Mouse (Mus musculus) MEL-GATA-1-ER (cell line): Measurements from ENCODE around the gene Dock1.

Experiments used
- DNase-seq: peaks from one replicate; pipeline ENCODE4 v3.0.0-alpha.2; 2012; ENCODE audit warnings: low read depth; ENCODE audit errors: extremely low read depth

The Dock1 gene

DNA sequence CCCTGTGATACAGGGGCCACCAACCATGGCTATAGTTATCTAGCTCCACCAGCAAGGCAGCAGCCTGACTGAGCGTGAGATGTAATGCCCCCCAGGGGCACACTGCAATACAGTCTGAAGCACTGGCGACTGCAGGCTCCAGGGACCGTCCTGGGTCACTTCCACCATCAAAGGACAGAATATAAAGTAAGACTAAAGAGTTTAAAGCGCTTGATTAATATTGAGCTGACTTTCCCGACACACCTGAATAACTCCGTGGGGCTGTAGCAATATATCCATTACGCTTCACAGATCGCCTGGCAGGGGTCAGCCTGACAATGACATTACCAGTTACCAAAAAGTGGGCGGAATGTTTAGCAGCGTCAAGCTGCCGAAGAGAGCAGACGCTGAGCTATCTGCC is 464.2 kb downstream of the Dock1 start:
- DNase-seq, result no peak

DNA sequence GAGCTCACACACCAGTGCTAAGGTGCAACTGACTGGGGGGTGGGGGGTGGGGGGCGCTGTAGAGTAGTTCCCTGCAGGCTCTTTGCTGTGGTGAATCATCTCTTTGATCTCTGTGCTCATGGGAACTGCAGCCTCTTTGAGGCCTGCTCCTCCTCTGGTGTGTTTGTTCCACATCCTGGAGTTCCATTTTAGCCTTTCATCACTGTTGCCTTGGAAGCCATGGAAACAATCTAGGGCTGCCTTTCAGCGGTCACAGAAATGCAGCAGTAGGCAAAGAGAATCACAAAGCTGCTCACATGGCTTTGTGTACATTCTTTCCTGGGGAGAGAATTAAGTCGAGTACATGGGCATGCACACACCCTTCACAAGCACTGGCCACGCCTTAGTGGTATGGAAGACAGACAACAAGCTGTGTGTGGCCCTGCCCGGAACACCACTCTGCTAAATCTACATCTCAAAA is 468.7 kb downstream of the Dock1 start:
- DNase-seq, result no peak

DNA sequence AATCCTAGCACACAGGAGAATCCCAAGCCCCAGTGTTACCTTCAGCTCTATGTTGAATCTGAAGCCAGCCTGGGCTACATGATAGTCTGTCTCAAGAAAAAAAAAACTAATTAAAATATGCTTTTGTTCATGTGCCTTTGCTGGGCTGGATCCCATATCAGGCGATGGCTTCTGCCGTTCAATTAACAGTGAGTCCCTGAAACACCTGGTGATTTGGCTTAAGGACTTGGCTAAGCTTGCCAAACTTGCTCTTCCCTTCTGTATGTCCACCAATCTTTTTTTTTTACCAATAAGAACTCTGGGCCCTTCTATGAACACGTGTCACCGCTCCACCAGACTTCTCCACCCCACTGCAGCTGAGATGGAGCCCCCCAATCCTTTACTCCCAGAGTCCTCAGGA is 474.3 kb downstream of the Dock1 start:
- DNase-seq, result no peak

DNA sequence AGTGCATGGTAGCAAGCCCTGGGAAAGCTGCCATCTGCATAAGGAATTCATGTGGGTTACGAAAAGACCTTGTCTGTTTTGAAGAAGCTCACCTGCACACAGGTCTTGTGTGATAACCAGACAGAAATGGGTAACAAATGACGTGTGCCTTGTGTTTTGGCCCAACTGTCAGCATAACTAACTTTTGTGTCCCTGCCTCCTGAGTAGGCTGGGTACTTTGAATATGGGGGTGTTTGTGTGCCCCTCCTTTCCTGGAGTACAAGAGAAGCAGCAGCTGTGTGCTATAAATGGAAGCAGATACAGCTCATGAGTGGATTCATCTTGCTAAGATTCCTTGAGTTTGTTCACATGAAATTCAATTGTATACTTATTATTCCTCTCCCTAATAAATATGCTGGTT is 480.5 kb downstream of the Dock1 start:
- DNase-seq, result no peak

DNA sequence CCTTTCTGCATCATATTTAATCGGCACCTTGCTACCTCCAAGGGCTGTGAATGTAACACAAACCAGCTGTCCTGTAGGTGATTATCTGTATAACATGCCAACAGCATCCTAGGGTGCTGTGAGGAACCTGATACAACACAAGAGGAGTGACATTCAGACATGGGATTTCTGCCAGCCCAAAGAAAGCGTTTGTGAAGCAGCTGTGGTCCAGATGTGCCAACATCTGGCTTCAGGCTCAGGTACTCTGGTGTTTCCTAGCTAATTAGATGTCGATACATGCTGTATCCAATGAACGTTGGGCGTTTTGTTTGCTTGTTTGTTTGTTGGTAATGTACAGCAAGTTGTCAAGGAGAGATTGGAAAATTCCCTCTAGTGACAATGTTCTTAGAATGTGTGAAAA is 487.1 kb downstream of the Dock1 start:
- DNase-seq, result no peak

DNA sequence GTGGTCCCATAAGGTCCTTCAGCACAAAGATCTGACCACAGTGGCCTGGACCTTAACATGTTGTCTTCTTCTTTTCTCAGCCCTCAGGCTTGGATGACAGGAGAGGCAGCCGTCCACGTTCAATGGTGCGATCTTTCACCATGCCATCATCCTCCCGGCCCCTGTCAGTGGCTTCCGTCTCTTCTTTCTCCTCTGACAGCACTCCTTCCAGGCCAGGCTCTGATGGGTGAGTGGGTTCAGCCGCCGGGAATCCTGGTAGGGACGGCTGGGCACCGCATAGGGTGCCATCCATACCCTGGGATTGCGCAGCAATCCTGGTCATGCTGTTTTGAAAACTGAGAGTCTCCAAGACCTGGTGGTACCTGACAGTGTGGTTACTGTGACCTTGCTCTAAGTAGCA is 487.9 kb downstream of the Dock1 start:
- DNase-seq, result no peak

DNA sequence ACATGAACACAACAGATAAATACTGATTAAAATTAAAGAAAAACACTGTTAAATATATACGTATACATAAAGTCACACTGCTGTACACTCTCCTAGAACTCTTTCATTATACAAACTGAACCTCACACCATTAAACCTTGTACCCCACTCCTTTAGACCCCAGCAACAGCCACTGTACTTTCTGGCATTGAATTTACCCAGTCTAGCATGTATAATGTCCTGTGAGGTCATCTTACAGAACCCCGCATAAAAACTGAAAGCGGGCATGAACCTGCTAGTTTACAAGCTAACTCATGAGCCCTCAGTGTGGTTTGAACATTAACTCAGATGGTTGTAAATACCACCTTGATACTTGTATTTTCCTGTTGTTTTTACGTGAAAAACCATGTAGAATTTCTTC is 489.2 kb downstream of the Dock1 start:
- DNase-seq, result no peak

DNA sequence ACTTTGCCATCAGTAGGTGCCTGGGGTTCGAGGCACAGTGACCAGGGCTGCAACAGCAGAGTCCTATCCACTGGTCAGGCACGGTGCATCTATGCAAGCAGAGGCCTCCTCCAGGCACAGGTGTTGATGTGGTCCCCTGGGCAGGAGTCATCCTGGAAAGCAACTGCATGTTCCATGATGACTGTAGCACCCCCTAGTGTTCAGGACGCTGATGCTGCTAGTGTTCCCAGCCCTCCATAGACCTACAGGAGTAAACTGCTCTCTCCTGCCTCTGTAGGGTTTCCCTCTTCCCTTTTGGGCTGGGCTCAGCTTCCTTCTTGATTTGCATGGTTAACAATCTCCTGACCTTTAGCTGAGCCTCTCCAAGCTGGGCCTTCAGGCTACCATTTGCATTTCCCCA is 494.7 kb downstream of the Dock1 start:
- DNase-seq, result no peak

DNA sequence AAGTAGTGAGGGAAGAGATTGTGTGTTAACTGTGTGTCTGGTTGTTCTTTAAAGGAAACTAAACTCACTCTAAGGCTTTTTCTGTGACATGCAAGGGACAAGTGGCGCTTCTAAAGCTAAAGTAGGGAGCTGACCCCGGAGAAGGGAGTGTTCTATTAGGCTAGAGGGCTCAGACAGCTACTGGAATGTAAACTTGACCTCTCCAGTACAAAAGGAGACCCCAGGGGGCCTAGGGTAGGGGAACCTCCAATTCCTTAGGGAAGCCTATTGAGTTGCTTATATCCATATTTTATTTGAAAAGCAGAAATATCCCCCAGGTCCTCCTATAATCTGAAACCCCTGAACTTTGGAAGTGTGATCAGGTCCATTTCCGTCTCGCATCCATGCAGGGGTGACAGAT is 499.5 kb downstream of the Dock1 start:
- no peak for DNase-seq

DNA sequence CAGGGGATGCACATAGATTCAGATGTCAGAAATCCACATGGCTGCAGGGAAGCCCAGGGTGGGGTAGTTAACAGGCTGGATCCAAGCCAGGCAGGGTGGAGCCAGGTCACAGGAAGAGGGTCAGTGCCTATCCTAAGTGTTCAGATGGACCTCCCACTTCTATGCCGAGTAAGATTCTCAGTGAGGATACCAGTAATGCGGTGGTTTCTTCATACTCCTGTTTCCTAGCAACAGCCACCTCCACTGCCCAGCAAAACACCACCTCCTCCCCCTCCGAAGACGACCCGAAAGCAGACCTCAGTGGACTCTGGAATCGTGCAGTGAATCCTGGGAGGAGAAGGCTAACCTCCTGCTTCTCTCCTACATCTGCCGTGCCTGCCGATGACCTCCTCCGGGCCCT is 501.8 kb downstream of the Dock1 start:
- DNase-seq, result no peak

DNA sequence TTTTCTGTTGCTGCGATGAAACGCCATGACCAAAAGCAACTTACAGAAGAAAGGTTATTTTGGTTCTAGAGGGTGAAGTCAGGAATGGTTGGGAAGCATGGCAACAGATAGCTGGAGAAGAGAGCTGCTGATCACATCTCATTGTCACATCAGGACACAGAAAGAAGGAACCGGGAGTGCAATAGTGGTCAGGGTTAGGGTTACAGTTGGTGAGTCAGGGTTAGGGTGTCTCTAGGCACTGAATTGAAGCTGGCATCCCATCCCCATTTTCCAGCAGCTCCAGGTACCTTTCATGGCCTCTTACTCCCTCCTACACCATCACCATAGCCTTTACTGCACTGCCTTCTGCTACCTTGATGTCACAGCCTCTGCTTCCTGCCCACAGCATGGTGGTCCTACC is 523.7 kb downstream of the Dock1 start:
- no peak for DNase-seq

DNA sequence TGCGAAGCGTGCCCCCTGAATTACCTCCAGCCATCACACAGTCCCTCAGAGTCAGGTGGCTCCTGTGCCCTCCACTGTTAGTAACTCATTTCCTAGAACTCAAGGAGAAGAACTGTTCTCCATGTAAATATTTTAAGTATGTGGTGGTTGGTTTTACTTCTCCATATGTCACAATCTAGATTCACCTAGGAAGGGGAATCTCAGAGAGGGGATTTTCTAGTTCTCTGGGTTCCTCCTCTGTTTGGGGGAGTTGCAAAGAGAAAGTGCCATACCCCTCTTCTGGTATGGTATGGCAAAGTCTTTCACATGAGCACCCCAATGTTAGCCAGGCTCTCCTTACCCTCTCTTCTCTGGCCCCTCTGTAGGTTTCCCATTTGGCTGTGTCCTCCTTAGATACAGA is 525.2 kb downstream of the Dock1 start:
- no peak for DNase-seq

DNA sequence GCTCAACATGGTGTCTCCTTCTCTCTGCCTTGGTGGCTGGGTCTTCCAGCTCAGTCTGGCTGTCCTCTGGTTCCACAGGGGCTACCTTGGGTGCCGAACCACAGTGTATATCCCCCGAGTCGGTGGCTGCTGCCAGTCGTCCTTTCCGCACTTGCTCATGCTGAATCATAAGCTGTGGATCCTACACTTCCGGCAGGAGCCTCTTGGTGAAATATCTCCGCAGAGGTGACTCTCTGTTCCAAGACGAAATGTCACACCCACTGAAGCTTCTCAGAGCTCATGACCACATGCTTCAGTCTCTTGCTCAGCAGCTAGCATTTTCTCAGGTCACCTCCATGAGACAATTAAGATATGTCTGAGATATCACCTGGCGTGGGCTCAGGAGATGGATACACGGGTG is 526.4 kb downstream of the Dock1 start:
- no peak for DNase-seq

DNA sequence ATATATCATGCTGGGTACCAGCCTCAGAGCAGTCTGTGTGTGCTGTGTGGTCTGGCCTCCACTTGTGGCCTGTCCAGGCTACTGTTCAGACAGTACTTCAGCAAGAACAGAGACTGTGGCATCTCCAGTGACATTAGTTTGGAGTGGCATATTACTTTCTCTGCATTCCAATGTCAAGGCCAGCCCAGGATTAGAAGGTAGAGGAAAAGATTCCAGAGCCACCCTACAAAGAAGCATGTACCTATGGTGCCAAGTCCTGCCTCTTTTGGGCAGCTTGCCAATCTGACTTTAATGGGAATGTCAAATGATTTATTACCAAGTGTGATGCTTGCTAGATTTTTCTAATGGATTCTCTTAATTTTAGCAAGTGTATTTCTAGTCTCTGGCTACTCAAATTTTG is 533.5 kb downstream of the Dock1 start:
- DNase-seq, result no peak

DNA sequence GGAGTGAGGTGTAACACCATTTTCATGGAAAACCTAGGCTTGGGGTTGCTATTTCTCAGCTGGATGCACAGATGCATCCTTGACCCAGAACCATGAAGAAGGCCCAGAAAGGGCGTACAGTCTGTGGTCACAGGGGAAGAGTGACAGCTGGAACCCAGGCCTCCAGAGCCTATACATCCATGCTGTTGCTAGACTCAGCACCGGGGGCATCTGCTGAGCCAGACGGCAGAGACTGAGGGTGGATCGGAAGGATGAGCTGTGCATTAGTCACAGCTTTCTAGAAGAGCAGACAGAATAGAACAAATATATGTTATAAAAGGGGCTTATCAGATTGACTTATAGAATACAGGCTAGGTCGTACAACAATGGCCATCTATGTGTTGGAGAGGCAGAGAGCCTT is 534.7 kb downstream of the Dock1 start:
- no peak for DNase-seq

DNA sequence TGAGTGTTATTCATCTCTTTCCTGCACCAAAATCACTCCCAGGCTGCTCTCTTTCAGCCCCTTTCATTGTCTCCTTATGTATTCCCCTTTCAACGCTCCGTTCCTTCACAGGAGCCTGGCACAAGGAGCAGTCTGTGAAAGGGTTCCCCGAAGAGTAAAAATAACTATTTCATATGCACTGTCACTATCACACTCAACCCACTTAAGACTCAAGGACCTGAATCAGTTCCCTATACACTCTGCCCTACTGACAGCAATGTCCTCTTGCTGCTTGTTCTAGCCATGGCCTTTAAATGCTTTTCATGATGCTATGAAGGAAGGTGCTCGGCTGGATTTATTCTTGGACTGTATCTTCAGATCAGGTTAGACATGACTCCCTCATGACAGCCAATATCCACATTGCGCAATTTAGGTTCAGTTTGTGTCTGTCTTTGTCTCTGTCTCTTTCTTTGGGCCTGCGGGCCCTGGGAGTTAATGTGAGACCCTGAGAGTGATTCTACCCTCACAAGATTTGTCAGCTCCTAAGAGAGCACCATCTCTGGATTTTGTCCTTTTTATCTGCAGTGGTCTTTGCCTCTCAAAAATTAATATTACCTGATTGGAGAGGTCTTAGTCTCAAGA is 538.6 kb downstream of the Dock1 start:
- no peak for DNase-seq

DNA sequence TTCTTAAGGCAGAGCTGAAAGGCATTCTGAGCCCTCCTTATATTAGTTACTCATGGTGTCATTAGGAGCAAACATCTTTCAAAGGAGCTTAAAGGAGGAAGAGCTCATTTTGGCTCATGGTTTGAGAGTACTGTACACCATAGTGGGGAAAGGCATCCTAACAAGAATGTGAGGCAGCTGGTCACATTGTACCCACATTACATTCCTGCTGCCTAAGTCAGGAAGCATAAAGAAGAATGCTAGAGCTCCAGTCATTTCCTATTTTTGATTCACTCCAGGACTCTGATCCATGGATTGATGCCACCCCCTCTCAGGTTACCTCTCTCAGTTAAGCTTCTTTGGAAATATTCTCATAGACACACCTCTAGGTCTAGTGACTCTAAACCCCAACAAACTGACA is 539.8 kb downstream of the Dock1 start:
- DNase-seq, result no peak

DNA sequence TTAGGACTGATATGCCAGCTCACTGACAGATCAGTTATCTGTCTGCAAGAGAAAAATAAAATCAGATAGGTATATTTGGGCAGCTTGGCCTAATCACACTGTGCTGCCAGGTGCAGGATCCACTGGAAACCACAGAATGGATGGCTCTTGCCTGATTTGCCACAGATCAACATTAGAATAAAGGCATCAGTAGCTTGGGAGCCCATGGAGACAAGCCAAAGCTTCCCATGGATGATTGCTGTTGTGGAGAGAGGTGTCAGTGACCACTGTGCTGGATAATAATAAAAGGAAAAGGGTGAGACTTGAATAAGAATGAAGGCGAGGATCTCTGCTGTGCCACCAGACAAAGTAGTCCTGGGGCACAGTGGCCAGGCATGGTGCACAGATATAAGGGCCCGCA is 540.4 kb downstream of the Dock1 start:
- no peak for DNase-seq

DNA sequence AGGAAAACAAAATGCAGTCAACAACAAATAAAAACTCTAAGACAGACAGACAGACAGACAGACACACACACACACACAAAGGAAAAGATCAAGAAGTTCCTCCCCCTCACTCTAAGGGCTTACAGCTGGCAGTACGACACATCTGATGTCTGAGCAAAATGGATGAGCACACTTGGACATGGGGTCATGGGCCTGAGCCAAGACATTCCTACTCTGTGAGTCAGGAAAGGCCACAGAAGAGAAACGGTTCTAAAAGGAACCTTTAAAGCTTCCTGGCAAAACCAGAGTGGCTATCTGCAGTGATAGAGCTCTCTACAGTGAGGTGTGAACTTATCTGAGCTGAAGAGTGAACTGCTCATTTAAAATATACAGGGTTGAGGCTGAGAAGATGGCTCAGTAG is 542.1 kb downstream of the Dock1 start:
- DNase-seq, result no peak

DNA sequence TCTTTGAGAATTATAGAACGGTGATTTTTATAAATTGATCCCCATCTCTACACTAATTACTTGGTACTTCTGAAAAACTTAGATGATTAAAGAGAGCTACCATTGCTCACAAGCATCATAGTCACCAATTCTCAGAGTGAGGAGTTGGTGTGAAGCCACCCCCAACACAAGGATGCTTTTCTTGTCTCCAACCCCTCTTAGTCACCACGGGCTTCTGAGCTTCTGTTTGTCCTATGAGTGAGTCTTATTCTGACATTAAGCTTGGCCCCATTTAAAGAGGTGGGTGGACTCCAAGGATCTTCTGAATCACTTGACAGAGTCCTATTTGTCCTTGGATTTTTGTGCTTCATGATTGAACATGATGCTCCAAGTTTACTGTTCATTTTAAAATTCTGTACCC is 551.0 kb downstream of the Dock1 start:
- DNase-seq, result no peak
